ENCODE assay signal across 9 mouse cellular contexts in the genomic region with DNA sequence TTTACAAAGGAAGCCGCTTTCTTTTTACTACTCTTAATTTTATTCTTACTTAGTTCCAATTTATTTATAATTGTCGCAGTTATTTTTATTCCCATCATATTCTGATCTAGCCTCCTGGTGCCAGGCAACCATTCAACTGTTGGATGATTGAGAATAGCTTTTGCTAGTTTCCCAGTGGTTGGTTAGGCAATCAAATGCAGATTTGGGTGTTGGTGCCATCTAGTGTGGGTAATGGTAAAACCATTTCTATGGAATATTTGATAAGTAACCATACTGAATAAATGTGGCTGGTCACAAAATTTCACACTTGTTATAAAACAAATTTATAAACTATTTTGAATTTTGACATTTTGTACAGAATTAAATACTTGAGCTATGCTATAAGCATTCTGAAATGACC. TPM values are rescaled to one million over a fixed set of nuclear protein-coding genes. Genes with fewer than 3 reads are reported as not detected.
DNase-seq lines count a peak whose midpoint lies in the region; ATAC-seq lines count a peak whose summit lies in the region.
"Had no signal": no experiment of that assay in that cellular context is flagged by ENCODE, and none has a peak within 500 bp of the region (broad histone marks: within the 10 kb centered on the region; RNA-seq: fewer than 3 reads in every experiment).

No protein-coding gene starts in this region.

- H3K27ac ChIP-seq in heart, embryonic 12.5 days (ENCODE audit: poor library complexity, severe bottlenecking): no peak overlapping the region
- H3K27ac ChIP-seq in neural tube, embryonic 13.5 days (replicated peaks): no peak overlapping the region
- H3K27ac ChIP-seq in neural tube, embryonic 15.5 days (replicated peaks): no peak overlapping the region
- H3K27ac ChIP-seq: lung, embryonic 15.5 days had no signal

- no peak for ATAC-seq in heart, embryonic 12.5 days (ENCODE audit: insufficient number of reproducible peaks, low FRiP score)
- 0 out of 2 replicates have a peak, but pooled peaks have one; percentile 15 for ATAC-seq in neural tube, embryonic 13.5 days (ENCODE audit: low read depth)
- ATAC-seq in neural tube, embryonic 15.5 days (ENCODE audit: low FRiP score): no peak

- H3K9me3 ChIP-seq in heart, embryonic 12.5 days (replicated peaks): no peaks in the 10 kb centered on the region
- H3K9me3 ChIP-seq in neural tube, embryonic 13.5 days: no peaks in the 10 kb centered on the region
- H3K9me3 ChIP-seq in neural tube, embryonic 15.5 days (replicated peaks): no peaks in the 10 kb centered on the region
- H3K9me3 ChIP-seq: lung, embryonic 15.5 days had no signal

- H3K4me2 ChIP-seq in heart, embryonic 12.5 days: no peak overlapping the region
- no peak overlapping the region for H3K4me2 ChIP-seq in neural tube, embryonic 13.5 days
- H3K4me2 ChIP-seq in neural tube, embryonic 15.5 days: no peak overlapping the region
- H3K4me2 ChIP-seq: lung, embryonic 15.5 days had no signal

- intact Hi-C loops in heart, postnatal 10 days (cut with DNase I): loop anchor here (1.0 to 5.0 kb wide), 3 partner anchors 63 to 447 kb away; no protein-coding TSS in a partner anchor

- H3K9ac ChIP-seq in heart, embryonic 12.5 days: no peak overlapping the region
- no peak overlapping the region for H3K9ac ChIP-seq in neural tube, embryonic 13.5 days
- no peak overlapping the region for H3K9ac ChIP-seq in neural tube, embryonic 15.5 days (replicated peaks)
- H3K9ac ChIP-seq: lung, embryonic 15.5 days had no signal

- H3K4me3 ChIP-seq in heart, embryonic 12.5 days: no peak overlapping the region
- no peak overlapping the region for H3K4me3 ChIP-seq in neural tube, embryonic 13.5 days
- no peak overlapping the region for H3K4me3 ChIP-seq in neural tube, embryonic 15.5 days (replicated peaks)
- H3K4me3 ChIP-seq: lung, embryonic 15.5 days had no signal

- 0 out of 2 replicates have a peak, but pooled peaks cover 14% of the 10 kb centered on the region for H3K36me3 ChIP-seq in heart, embryonic 12.5 days
- H3K36me3 ChIP-seq in neural tube, embryonic 13.5 days: peaks cover 26% of the 10 kb centered on the region
- H3K36me3 ChIP-seq in neural tube, embryonic 15.5 days: 0 out of 2 replicates have a peak, but pooled peaks cover 9% of the 10 kb centered on the region
- H3K36me3 ChIP-seq: lung, embryonic 15.5 days had no signal

- peak; percentile 36 to 51 for DNase-seq in heart, postnatal 10 days
- DNase-seq in brain, adult 2 months (ENCODE audit: low read depth, low spot score): peak; percentile 73
- peak; percentile 55 for DNase-seq in retina, embryonic 14.5 days (ENCODE audit: low spot score)
- no peak for DNase-seq in ovary, postnatal 14 days (ENCODE audit: low spot score)
- DNase-seq in left cerebral cortex, adult 18-20 months (ENCODE audit: low spot score in 2 of 2): no peak

- peaks cover 4% of the 10 kb centered on the region; the same call in 1 of the 2 replicates for H3K4me1 ChIP-seq in heart, embryonic 12.5 days (replicated peaks)
- 0 out of 2 replicates have a peak, but pooled peaks cover 5% of the 10 kb centered on the region for H3K4me1 ChIP-seq in neural tube, embryonic 13.5 days (replicated peaks)
- peaks cover 8% of the 10 kb centered on the region for H3K4me1 ChIP-seq in neural tube, embryonic 15.5 days

- WGBS in heart, embryonic 12.5 days: 94% methylated on average over 2 of the region's 2 CpGs
- 97% methylated on average over 2 of the region's 2 CpGs for WGBS in neural tube, embryonic 13.5 days
- WGBS in neural tube, embryonic 15.5 days: 80% methylated on average over 2 of the region's 2 CpGs

- H3K27me3 ChIP-seq in heart, embryonic 12.5 days (replicated peaks): no peaks in the 10 kb centered on the region
- no peaks in the 10 kb centered on the region for H3K27me3 ChIP-seq in neural tube, embryonic 13.5 days
- H3K27me3 ChIP-seq in neural tube, embryonic 15.5 days (replicated peaks): no peaks in the 10 kb centered on the region
- H3K27me3 ChIP-seq: lung, embryonic 15.5 days had no signal

RNA-seq across cellular contexts. Expression of gene Rtn4, which starts 22.0 kb away (rescaled TPM):
- 100 to 1,000 TPM; 186 to 197 TPM for total RNA-seq in heart, postnatal 10 days (2021)
- polyA plus RNA-seq in heart, embryonic 12.5 days (2016; fragmentation: Nextera tagmentation; extraction: Ambion mirVana): 77.8 and 81.6 TPM in 2 replicates
- polyA plus RNA-seq in neural tube, embryonic 13.5 days (2015; fragmentation: Nextera tagmentation; extraction: Ambion mirVana): 115 and 118 TPM in 2 replicates
- polyA plus RNA-seq in neural tube, embryonic 15.5 days (2015; fragmentation: Nextera tagmentation; extraction: Ambion mirVana): 113 and 122 TPM in 2 replicates
- 100 to 1,000 TPM; 690 to 719 TPM for total RNA-seq in left cerebral cortex, adult 18-20 months (2021)

Comparison
In these comparisons a context has a peak if more than half of its experiments do, and no peak if none do; other contexts are left out.
1. DNase-seq: peak in heart, postnatal 10 days (2 of 2), brain, adult 2 months (single experiment) and retina, embryonic 14.5 days (single experiment); none in ovary, postnatal 14 days (single experiment) and left cerebral cortex, adult 18-20 months (0 of 2).